In the genomic region with DNA sequence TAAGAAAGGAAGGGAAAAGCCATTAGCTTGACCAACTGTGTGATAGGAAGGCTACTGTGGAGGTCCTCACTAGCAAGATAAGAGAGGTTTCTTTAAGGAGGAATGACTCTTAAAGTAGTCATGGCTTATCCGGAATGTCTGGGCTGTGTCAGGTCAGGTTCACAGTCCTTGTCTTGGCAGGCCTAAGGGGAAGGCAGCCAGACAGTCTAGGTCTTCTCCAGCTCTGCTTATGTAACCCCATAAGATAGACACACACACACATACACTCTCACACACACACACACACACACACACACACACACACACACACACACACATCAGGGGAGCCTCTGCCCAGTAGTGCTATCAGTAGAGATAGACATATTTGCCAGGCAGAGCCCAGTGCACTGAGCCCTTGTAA, we compare ENCODE assay signal across 23 mouse cellular contexts.
"Had no signal": no experiment of that assay in that cellular context is flagged by ENCODE, and none has a peak within 500 bp of the region (broad histone marks: within the 10 kb centered on the region; RNA-seq: fewer than 3 reads in every experiment).

No protein-coding gene starts in this region.

- H3K27me3 ChIP-seq: hindbrain, embryonic 13.5 days; hindbrain, embryonic 15.5 days; kidney, embryonic 15.5 days; limb, embryonic 13.5 days; limb, embryonic 15.5 days; liver, embryonic 12.5 days had no signal

- H3K9ac ChIP-seq: hindbrain, embryonic 13.5 days; hindbrain, embryonic 15.5 days; kidney, embryonic 15.5 days; limb, embryonic 13.5 days; limb, embryonic 15.5 days; liver, embryonic 12.5 days; liver, embryonic 14.5 days had no signal

- ATAC-seq: hindbrain, postnatal 0 days; intestine, embryonic 16.5 days; liver, embryonic 12.5 days had no signal

- H3K4me3 ChIP-seq: hindbrain, embryonic 13.5 days; hindbrain, embryonic 15.5 days; kidney, embryonic 15.5 days; limb, embryonic 13.5 days; limb, embryonic 15.5 days; liver, embryonic 12.5 days had no signal

- H3K4me2 ChIP-seq: heart, embryonic 11.5 days; hindbrain, embryonic 13.5 days; hindbrain, embryonic 15.5 days; kidney, embryonic 15.5 days; limb, embryonic 13.5 days; limb, embryonic 15.5 days; liver, embryonic 12.5 days had no signal

- H3K27ac ChIP-seq: hindbrain, embryonic 13.5 days; hindbrain, embryonic 15.5 days; hindbrain, postnatal 0 days; kidney, embryonic 15.5 days; kidney, postnatal 0 days; limb, embryonic 13.5 days; limb, embryonic 15.5 days; liver, embryonic 12.5 days; liver, embryonic 14.5 days had no signal

- H3K9me3 ChIP-seq: hindbrain, embryonic 13.5 days; hindbrain, embryonic 15.5 days; kidney, embryonic 15.5 days; limb, embryonic 13.5 days; limb, embryonic 15.5 days; liver, embryonic 12.5 days had no signal

- DNase-seq: gastrocnemius, postnatal 14 days; heart, adult 18-20 months; heart, postnatal 10 days; heart, postnatal 36 days; kidney, adult 11 months; kidney, adult 2 months; kidney, adult 9 months; kidney, postnatal 14 days; kidney, postnatal 36 days; layer of hippocampus, adult 9-11 months; layer of hippocampus, postnatal 36 days; left cerebral cortex, postnatal 4 days had no signal
